Mouse (Mus musculus) CD4-positive helper T cell, adult 2 months (primary cell): Measurements from ENCODE around the gene Jak2.
A peak's percentile ranks its signal among the peaks of the same experiment; 100 is the strongest.

Experiments
- DNase-seq: peaks from one replicate; pipeline ENCODE4 v3.0.0-alpha.2; 2012; ENCODE audit warnings: low read depth, missing footprints, low spot score

Jak2 gene

GRCm38 (mm10) chr19:29361468-29362130 lies 110.0 kb downstream of the Jak2 start:
- peak; percentile 93 for DNase-seq

DNA sequence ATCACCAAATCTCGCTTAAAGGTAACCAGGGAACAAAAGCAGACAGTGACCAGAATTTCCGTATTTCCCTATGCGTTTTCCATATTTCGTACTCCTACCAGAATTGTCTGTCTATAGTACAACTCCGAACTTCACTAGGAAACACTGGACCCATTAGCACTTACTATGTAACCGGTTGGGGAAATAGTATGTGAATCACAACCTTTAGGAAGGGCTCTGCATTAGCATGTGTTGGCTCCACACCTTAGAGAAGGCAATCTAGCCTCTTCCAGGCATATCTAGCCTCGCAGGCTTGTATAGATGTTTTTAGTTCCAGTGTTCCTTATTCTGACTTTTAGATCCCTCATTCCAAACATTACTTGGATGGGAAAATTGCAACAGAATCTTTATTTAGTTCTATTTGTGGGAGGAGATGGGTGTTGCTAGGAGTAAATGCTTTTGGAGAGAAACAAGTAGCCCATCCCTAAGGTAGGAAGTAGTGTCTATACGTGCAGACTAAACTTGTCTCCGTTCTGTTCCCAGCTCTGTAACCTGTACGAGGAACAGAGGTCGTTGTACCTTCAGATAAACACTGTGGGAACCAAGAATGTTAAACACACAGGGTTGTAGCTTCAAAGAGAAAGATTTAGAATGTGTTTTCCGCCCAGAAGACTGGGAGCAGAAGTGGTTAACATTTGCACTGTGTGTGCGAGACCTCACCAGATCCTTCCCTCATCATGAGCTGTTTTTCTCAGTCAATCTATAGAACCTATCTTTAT lies 110.7 kb downstream of the Jak2 start:
- no peak for DNase-seq
